Mouse (Mus musculus) lung, adult 2 months (tissue): ENCODE results near the gene Rps6ka6. TPM values are rescaled to one million over a fixed set of nuclear protein-coding genes. Genes with fewer than 3 reads are reported as not detected.

Source experiments
- DNase-seq: peaks from one replicate; pipeline ENCODE4 v3.0.0; 2022
- H3K4me1 ChIP-seq: fragments of 200-500 bp; 2 replicates; pipeline ENCODE4 v1.6.1; 2011; ENCODE audit warnings: low read length; ENCODE audit not compliant: control insufficient read depth, insufficient read depth
- H3K4me3 ChIP-seq: fragments of 200-500 bp; replicated peaks from 2 replicates; pipeline ENCODE3; 2011; ENCODE audit warnings: low read depth, mild to moderate bottlenecking, control low read depth, low read length; ENCODE audit errors: extremely low read depth
- CTCF ChIP-seq: fragments of 200-500 bp; IDR thresholded peaks from 2 replicates; pipeline ENCODE4 v1.5.1; 2011; ENCODE audit warnings: mild to moderate bottlenecking, low read length, control low read depth; ENCODE audit not compliant: insufficient read depth
- POLR2A ChIP-seq: fragments of 200-500 bp; IDR thresholded peaks from 2 replicates; pipeline ENCODE4 v1.6.1; 2011; ENCODE audit warnings: low read depth, mild to moderate bottlenecking, control low read depth, low read length, borderline replicate concordance; ENCODE audit errors: extremely low read depth
- WGBS: fragments of 180-500 bp; shearing (Covaris S2); methylation state at CpG from one replicate; pipeline ENCODE4 v1.1.7; 2018; 5-methylcytosine and 5-hydroxymethylcytosine counted together
- polyA plus RNA-seq: library from polyadenylated mRNA; depleted of rRNA; stranded (reverse); fragments of >200 nt; gene quantifications from 2 replicates; pipeline ENCODE4 v1.2.3, GENCODE M21; 2012; rRNA removed

The Rps6ka6 gene
- 0.44 and 0.45 TPM in 2 replicates for polyA plus RNA-seq

GRCm38 (mm10) chrX:111537859-111538258 is at the start of gene Rps6ka6:
Rps6ka6 (minus strand) TSS chrX:111537959.
- WGBS = 65% methylated on average over 10 of the region's 10 CpGs
- no peak for TF ChIP-seq CTCF
- TF ChIP-seq POLR2A = no peak
- Histone ChIP-seq H3K4me1 (no peaks in the 10 kb centered on the region), H3K4me3 (no peak within 1 kb of the TSS)
- DNase-seq = no peak

GRCm38 (mm10) chrX:111577044-111577443 is 39.3 kb upstream of the Rps6ka6 start:
- 73% methylated on average over 2 of the region's 2 CpGs for WGBS
- Histone ChIP-seq H3K4me1 (no peaks in the 10 kb centered on the region), H3K4me3 (no peak overlapping the region)
- DNase-seq = no peak
- TF ChIP-seq POLR2A (no peak), CTCF (no peak)

GRCm38 (mm10) chrX:111518206-111518605 is 19.6 kb downstream of the Rps6ka6 start:
- no peak for DNase-seq
- TF ChIP-seq CTCF = no peak
- TF ChIP-seq POLR2A = no peak
- Histone ChIP-seq H3K4me1 (no peaks in the 10 kb centered on the region), H3K4me3 (no peak overlapping the region)
- 89% methylated on average over 1 of the region's 1 CpGs for WGBS

GRCm38 (mm10) chrX:111463565-111464093 is 74.1 kb downstream of the Rps6ka6 start:
- peak; percentile 11 for DNase-seq
- TF ChIP-seq CTCF (no peak), POLR2A (no peak)
- no peaks in the 10 kb centered on the region for H3K4me1 ChIP-seq
- H3K4me3 ChIP-seq = peak overlapping the region; percentile 49
- whole genome bisulfite sequencing = 32% methylated on average over 12 of the region's 12 CpGs

GRCm38 (mm10) chrX:111462833-111463564 is 74.8 kb downstream of the Rps6ka6 start:
- Histone ChIP-seq H3K4me3 (peak overlapping the region; percentile 49), H3K4me1 (no peaks in the 10 kb centered on the region)
- TF ChIP-seq CTCF (no peak), POLR2A (no peak)
- no peak for DNase-seq
- 21% methylated on average over 50 of the region's 72 CpGs for WGBS

- no peaks in the 10 kb centered on the region for H3K4me1 ChIP-seq
- WGBS = 25% methylated on average over 21 of the region's 21 CpGs
- H3K4me3 ChIP-seq = peak overlapping the region; percentile 35
- TF ChIP-seq CTCF (no peak), POLR2A (no peak)
- DNase-seq = peak; percentile 12
These were observed 75.3 kb downstream of the Rps6ka6 start for GRCm38 (mm10) chrX:111462495-111462832.

GRCm38 (mm10) chrX:111462092-111462491 is 75.7 kb downstream of the Rps6ka6 start:
- Histone ChIP-seq H3K4me1 (no peaks in the 10 kb centered on the region), H3K4me3 (peak overlapping the region; percentile 35)
- DNase-seq = peak; percentile 1
- WGBS = 30% methylated on average over 8 of the region's 8 CpGs
- TF ChIP-seq CTCF = no peak
- TF ChIP-seq POLR2A = no peak

- no peak for DNase-seq
- no peak for TF ChIP-seq CTCF
- no peak for TF ChIP-seq POLR2A
- H3K4me3 ChIP-seq = no peak overlapping the region
- H3K4me1 ChIP-seq = no peaks in the 10 kb centered on the region
These were observed 77.6 kb downstream of the Rps6ka6 start for GRCm38 (mm10) chrX:111460166-111460565.

GRCm38 (mm10) chrX:111436571-111436970 is 101.2 kb downstream of the Rps6ka6 start:
- no peak for DNase-seq
- TF ChIP-seq CTCF = no peak
- TF ChIP-seq POLR2A = no peak
- no peaks in the 10 kb centered on the region for H3K4me1 ChIP-seq
- no peak overlapping the region for H3K4me3 ChIP-seq

GRCm38 (mm10) chrX:111414775-111415174 is 123.0 kb downstream of the Rps6ka6 start:
- H3K4me3 ChIP-seq = no peak overlapping the region
- no peaks in the 10 kb centered on the region for H3K4me1 ChIP-seq
- no peak for TF ChIP-seq CTCF
- 87% methylated on average over 4 of the region's 4 CpGs for WGBS
- no peak for DNase-seq
